Mouse (Mus musculus) testis, postnatal 10 days (tissue): ENCODE results near the gene Kcnk5.

Source experiments
- DNase-seq: peaks from one replicate; pipeline ENCODE4 v3.0.0; 2021; ENCODE audit warnings: low spot score

The Kcnk5 gene

DNA sequence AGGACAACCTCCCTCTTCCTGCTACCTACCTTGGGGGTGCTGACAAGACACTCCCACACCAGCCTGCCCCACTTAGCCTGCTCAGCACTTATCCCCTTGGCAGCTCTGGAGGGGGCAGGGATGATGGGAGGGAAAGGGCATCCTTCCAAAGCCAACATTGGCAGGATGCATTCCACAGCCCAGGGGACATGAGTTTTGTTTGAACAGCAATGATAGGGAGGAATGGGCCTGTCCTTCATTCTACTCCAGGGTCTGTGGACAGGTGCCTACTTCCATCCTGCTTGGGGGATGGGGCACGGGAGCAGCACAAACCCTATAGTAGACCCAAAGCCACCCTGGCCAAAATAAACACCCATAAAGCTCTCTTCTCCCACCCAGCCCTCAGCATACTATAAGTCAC is 16.2 kb downstream of the Kcnk5 start:
- DNase-seq, result no peak

- no peak for DNase-seq
These were observed 17.2 kb downstream of the Kcnk5 start for GRCm38 (mm10) chr14:20164438-20164837.

DNA sequence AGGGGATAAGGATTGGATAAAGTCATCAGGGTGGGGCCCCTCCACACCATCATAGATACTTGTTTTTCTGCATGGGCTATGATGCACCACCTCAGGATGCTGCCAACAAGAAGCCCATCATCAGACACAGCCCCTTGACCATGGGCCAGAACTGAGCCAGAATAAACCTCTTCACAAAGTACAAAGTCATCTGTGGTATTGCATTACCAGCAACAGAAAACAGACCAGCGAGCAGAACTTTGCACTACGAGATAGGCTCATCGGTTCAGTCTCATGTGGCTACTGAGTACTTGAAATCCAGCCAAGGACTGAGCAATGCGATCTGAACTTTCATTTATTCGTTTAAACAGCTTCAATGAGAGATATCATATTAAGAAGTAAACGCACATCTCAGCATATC is 18.9 kb downstream of the Kcnk5 start:
- DNase-seq, result no peak

DNA sequence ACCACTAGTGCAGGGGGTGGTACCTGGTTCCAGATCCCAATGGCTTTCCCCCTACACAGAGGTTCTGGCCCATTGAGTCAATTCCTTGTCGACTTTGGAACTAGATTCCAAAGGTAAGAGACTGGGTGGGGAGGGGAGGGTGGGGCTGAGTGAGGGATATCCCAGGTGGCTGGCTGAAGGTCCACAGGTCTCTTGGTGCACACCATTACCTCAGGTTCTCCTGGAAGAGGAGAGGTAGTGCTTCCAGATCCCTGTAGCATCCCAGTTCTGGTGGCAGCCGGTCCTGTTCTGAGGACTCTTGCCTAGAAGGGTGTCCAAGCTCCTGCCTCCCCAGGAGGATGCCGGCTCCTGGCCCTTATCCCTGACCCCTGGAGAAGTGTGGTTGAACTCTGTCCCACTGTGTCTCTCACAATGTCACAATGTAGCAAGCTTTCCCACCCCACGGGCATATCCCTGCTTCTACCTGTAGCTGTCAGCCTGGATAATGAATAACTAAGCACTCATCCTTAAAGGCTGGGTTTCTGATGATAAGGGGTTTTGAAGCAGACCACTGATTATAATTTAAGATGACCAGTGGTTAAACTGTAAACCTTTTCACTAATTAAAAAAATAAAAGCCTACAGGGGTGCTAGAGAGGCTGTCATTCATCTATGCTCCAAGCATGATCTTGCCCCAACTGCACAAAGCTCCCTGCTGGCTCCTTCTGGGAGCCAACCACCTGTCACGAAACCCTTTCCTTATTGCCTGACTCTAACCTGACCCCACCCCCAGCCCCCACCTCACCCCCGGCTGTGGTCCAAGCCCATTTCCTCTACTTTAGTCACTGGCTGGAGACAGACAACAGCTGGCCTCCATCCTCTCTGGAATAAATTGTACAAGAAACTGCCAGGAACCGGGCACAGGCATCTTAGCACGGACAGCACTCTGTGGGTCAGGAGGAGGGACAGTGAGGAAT is 22.6 kb downstream of the Kcnk5 start:
- no peak for DNase-seq

DNA sequence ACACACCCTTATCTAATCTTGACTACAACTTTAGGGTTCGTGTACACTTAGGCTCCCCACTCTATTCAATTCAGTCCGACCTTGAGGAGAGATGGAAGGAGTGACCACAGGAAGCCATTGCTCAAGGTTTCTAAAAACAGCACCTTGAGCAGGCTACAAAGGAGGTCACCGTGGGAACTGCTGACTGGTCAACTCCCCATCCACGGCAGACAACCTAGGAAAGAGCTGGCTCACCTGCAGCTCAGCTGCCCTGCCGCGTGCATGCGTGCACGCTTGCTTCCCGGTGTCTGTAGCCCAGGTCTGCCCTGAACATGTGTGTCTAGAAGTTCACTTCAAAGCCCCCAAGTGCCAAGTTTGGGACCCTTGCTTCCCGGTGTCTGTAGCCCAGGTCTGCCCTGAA is 24.0 kb downstream of the Kcnk5 start:
- DNase-seq, result no peak

DNA sequence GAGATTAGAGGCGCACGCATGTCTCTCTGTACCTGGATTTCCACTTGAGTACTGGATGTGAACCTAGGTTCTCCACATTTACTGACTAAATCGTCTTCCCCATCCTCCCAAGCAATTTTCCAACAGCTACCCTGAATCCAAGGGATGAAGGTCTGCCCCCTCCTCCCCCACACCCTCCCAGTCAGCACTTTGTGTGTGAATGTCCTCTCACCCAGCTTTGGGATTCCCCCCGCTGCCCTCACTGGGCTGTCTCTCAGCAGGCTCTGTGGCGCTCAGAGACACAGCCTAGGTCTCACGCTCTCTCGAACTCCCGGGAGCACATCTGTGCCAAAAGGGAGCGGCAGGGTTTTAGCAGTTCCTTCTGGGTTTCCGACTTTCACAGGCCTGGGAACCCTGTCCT is 25.9 kb downstream of the Kcnk5 start:
- DNase-seq, result no peak

GRCm38 (mm10) chr14:20154937-20155336 is 26.7 kb downstream of the Kcnk5 start:
- no peak for DNase-seq

- no peak for DNase-seq
These were observed 27.4 kb downstream of the Kcnk5 start for GRCm38 (mm10) chr14:20154245-20154644.

DNA sequence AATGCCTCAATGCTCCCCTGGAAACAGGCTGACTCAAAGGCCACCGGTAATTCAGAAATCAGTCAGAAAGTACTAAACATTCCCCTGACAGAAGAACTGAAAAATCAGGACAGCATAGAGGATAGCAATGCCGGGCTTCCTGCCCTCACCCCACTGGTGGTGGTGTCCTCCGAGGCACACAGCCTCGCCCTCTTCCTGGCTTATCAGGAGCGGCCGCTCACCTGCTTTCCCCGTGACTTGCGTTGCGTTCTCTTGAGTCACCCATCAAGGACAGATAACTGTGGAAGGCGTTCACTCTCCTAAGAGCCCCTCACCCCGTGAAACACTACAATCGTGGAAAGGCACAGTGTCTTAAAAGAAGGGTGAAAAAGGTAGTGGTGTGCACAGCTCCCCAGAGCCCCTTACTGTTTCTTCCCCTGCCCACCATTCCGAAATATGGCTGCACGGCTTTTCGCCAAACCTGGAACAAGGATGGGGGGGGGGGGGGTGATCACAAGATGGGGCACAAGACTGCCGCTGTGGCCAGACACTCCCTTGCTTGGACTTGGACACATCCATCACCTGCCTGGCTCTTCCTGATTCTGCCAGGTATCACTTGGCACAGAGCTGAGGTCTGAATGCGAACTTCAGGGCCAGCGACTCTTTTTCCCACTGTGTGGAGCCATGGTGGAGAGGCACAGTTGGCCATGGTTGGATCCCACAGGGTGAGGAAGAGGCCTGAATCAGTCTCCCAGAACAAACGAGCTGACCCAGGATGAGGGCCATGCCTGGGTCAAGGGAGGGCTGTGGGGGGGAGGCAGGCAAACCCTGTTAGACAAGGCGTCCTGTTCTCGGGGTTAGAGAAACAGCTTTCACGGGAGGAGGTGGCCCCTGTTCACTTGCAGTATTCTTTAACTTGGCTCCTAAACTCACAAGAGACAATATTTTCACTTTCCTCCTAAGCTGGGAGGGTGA is 32.2 kb downstream of the Kcnk5 start:
- no peak for DNase-seq

DNA sequence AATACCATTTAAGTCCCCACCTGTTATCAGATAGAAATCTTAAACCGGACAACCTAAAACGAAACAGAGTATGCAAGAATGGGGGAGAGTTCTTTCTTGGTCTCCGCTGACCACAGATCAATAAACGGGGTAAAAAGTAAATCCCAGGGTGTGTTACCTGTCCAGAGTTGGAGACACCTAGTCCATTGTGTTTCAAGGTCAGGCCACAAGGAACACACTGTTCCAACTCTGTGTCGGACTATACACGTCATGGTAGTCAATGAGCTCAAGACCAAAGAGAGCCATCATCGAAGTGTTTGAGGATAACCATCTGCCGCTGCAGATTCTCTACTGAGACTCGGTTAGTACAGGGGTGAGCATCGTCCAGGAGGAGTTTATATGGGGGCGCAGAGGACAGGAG is 33.1 kb downstream of the Kcnk5 start:
- DNase-seq, result no peak

DNA sequence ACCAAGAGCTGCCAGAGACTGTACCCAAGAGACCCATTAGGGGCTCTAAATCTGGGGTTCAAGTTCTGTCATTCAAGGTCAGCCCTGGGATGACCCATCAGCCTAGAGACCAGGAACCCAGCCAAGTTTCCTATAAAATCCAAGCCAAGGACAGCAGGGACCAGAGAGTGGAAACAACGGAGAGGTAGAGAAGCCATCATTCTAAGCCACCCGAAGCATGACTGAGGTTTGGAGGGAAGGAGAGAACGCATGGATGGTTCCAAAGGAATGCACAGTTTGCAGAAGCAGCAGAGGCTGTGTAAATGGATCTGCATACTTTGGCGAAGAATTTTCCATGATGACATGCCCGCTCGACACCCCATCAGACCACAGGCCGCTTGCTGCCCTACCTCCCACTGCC is 33.8 kb downstream of the Kcnk5 start:
- DNase-seq, result no peak

DNA sequence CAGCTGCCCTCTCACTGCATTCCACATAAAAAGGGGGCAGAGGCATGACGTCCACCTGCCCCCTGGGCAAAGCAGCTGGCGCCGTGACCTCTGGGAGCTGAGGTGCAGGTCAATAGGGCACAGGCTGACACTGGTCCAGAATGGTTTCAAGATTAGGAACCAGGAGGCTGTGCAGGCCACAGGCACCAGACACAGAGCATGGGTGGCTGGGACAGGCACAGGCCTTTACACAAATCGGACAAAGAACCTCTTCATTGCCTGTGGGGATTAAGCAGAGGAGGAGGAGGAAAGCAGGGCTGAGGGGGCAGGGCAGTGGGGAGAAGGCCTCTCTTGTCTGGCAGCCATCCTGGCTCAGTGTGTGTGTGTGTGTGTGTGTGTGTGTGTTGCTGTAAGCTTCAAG is 37.5 kb downstream of the Kcnk5 start:
- DNase-seq, result no peak

- no peak for DNase-seq
These were observed 42.9 kb downstream of the Kcnk5 start, which contains the start of gene Saysd1 for GRCm38 (mm10) chr14:20138484-20139355. Saysd1 (minus strand) TSS chr14:20138534.

GRCm38 (mm10) chr14:20134965-20135671 is 46.5 kb downstream of the Kcnk5 start:
- no peak for DNase-seq

GRCm38 (mm10) chr14:20128162-20128561 is 53.4 kb downstream of the Kcnk5 start:
- DNase-seq, result no peak

DNA sequence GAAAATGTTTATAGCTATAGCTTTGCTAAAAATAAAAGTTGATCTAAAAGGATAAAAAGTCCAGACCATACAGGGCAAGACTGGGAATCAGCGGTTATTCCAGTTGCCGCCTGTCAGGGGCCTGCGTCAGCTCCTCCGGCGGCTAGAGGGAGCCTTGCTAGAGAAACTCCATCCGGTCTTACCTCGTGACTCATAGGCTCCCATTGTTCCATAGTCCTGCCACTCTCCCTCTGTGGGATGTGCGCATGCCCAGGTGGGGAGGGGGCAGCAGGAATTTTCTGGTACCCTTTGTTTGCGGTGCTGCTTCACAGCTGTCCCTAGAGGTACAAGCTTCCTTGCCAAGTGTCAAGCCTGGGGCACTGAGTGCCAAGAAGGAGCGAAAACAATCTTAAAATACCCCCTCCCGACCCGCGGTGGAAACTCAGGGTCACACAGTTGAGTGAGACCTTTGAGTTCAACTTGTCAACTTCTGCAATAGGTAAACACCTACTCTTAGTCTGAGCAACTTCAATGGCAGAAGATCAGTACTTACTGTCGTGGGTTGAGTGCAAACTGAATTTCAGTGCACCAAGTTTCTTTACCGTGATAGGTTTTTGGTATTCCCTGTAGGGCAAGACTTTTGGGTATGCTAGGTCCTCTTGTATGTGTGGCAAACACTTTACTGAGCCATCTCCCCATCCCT is 54.1 kb downstream of the Kcnk5 start:
- DNase-seq, result no peak

DNA sequence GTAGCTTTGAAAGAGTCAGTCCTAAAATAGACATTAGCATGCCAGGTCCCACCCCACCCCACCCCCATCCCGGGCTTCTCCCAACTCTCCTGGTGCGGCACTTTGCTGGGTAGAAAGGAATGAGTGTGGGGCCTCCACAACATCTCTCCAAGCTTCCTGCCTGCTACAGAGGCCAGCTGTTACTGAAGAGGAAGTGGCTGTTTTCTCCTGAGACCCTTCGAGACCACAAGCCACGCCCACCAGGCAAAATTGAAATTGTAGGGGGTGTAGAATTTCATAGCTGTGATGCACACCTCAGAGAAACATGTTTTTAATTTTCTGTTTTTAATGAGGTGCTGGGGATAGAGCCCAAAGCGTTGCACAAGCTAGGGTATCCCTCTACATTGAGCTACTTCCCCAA is 60.7 kb downstream of the Kcnk5 start:
- no peak for DNase-seq

DNA sequence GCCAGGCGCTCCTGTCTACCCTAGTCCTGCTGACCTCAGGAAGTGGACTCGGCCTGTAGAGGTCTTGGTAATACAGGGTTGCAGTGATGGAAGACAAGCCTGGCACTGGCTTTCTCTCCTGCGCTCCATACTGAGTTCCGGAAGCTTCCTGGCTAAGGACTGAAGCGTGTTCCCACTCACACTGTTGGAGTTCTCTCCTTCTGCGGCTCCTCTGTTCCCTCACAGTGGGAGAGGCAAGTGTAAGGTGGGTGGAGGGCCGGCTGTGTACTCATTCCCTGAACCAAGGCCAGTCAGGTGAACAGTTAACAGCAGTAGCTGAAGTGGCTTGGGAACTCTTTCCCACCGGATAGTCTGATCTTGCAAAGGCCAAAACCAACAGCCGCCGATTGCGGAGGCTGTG is 61.6 kb downstream of the Kcnk5 start:
- DNase-seq, result no peak

DNA sequence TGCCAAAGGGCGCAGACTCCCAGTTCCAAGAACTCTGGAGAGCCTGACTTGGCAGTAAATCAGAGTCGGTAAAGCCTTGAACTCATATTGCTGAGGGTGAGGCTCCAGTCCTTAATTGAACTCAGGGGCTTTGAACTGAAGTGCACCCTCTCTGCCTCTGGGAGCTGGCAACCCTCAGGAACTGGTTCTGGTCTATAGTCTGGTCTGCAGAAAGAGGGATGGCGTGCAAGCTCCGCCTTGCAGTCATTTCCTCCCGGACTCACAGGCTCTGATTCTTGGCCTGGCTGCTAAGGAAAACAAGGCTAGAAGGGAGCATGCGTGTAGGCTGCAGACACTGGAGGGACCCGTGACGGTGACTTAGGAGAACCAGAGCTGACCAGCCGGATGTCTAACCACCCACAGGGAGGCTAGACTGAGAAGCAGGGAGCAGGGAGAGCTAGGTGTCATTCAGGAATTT is 65.4 kb downstream of the Kcnk5 start:
- DNase-seq, result no peak

GRCm38 (mm10) chr14:20114951-20115350 is 66.7 kb downstream of the Kcnk5 start:
- DNase-seq, result no peak
